Mouse (Mus musculus) gastrocnemius, postnatal 4 days (tissue): Measurements from ENCODE around the gene Cotl1. TPM values are rescaled to one million over a fixed set of nuclear protein-coding genes. Genes with fewer than 3 reads are reported as not detected.
A peak's percentile ranks its signal among the peaks of the same experiment; 100 is the strongest.
"Not testable (repeated sequence)": the region's sequence is repeated elsewhere in the genome, so short reads cannot be mapped to it uniquely, and the experiment has no call there.

Source experiments
- DNase-seq, 2 experiments: peaks; one replicate each; pipeline ENCODE4 v3.0.0; 2021 to 2022; ENCODE audit warnings: low spot score in 2 of 2, mixed read lengths in 2 of 2
- long read RNA-seq, 2 experiments: library from polyadenylated mRNA; stranded (forward); transcript quantifications; one replicate each; pipeline ENCODE4 v2.0.0; 2021
- total RNA-seq, 2 experiments: library from RNA; stranded (reverse); gene quantifications; 2 replicates each; pipeline ENCODE4 v1.2.3; 2021

Gene Cotl1
- 10 to 100 TPM; 68.5 to 82.9 TPM for total RNA-seq
- long read RNA-seq, experiment 1, transcript Cotl1-201 (4 exons, 1,596 nt): major isoform, 48 of 51 reads
- long read RNA-seq, experiment 1, partial matches to known transcripts: 0 of 51 reads
- long read RNA-seq, experiment 1, other reads (novel, unspliced or antisense): 3 of 51 reads
- long read RNA-seq, experiment 2, transcript Cotl1-201 (4 exons, 1,596 nt): major isoform, 64 of 70 reads
- long read RNA-seq, experiment 2, partial matches to known transcripts: 1 of 70 reads
- long read RNA-seq, experiment 2, other reads (novel, unspliced or antisense): 5 of 70 reads

DNA sequence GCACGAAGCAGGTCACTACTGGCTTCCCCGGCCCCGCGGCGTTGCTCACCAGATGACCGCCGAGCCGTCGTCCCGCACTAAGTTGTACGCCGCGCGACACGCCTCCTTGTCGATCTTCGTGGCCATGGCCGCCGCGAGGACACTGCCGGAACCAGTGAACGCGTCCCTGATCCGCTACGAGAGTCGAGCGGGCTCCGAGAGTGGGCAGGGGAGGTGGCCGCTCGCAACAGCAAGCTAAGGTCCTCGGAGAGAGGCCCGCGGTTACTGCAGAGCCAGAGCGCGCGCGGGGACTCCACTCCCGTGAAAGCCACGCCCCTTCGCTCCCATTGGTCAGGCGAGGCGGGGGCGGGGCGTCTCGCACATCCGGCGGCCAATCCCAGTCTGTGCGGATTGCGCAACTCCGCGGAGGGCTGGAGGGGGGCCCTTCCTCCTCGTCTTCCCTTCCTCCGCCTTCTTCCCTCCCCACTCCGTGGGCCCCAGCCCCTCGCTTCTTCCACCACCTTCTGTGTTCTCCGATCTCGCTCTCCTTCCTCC is at the start of gene Cotl1:
TSS of gene Cotl1 (minus strand) at position 270 of the 534 bp plus-strand sequence.
- peak; percentile 97 for DNase-seq

DNA sequence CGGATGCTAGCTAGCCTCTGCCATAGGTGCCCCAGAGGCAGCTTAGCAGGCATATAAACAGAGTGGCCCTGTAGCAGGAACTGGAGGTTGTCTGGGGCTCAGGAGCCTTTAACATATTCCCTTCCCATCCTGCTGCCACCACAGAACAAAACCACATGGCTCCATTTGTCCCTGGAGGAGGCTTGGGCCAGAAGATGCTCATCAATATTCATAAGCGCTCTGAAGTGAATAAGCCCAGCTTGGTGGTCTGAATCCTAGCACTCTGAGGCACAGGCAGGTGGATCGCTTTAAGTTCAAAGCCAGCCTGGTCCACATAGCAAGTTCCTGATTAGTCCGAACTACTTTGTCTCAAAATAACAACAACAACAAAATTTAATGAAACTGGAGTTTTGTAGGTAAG is 47.7 kb upstream of the Cotl1 start:
- no peak for DNase-seq

GRCm38 (mm10) chr8:119887130-119887529 is 46.8 kb upstream of the Cotl1 start:
- no peak for DNase-seq

- DNase-seq: peak in 1 of 2 experiments; percentile 33
Observed at GRCm38 (mm10) chr8:119885612-119886011, 45.3 kb upstream of the Cotl1 start.

- DNase-seq: no peak
Observed at GRCm38 (mm10) chr8:119883281-119883680, 42.9 kb upstream of the Cotl1 start.

GRCm38 (mm10) chr8:119881917-119882316 is 41.6 kb upstream of the Cotl1 start:
- DNase-seq: no peak

- DNase-seq: no peak
Observed at GRCm38 (mm10) chr8:119881301-119881700, 41.0 kb upstream of the Cotl1 start.

GRCm38 (mm10) chr8:119873181-119873580 is 32.8 kb upstream of the Cotl1 start:
- DNase-seq: no peak

DNA sequence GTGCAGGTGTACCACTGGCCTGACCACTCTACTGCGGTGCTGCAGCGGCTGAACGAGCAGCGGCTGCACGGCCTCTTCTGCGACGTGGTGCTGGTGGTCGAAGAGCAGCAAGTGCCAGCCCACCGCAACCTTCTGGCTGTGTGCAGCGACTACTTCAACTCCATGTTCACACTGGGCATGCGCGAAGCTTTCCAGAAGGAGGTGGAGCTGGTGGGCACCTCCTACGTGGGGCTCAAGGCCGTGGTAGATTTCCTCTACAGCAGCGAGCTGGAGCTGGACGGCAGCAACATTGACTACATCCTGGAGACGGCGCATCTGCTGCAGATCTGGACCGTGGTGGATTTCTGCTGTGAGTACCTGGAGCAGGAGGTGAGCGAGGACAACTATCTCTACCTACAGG is 29.3 kb upstream of the Cotl1 start:
- DNase-seq: no peak

GRCm38 (mm10) chr8:119862749-119863148 is 22.4 kb upstream of the Cotl1 start:
- no peak for DNase-seq

GRCm38 (mm10) chr8:119862390-119862734 is 22.0 kb upstream of the Cotl1 start:
- DNase-seq: no peak

GRCm38 (mm10) chr8:119861706-119862389 is 21.5 kb upstream of the Cotl1 start, which contains the start of gene Klhl36:
Klhl36 (plus strand) TSS chr8:119862266.
- peak; percentile 95 to 96 for DNase-seq

- no peak for DNase-seq
Observed at GRCm38 (mm10) chr8:119857767-119858166, 17.4 kb upstream of the Cotl1 start.

DNA sequence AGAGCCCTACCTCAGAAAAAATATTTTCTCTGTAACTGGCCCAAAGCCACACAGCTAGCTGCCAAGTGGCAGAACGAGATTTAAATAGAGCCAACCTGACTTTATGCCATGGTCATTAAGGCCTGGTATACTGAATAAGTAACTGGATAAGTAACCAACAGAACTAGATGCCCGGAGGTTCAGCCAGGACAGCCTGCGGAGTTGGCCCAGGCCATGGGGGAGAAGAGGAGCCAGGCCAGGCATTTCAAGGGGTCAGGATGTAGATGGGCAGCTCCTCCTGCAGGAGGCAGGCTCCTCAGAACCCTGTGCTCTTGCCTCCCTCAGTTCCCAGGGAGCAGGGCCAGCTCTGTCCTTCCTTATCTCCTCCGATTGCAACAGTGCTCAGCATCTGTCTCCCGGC is 15.3 kb upstream of the Cotl1 start:
- DNase-seq: no peak

DNA sequence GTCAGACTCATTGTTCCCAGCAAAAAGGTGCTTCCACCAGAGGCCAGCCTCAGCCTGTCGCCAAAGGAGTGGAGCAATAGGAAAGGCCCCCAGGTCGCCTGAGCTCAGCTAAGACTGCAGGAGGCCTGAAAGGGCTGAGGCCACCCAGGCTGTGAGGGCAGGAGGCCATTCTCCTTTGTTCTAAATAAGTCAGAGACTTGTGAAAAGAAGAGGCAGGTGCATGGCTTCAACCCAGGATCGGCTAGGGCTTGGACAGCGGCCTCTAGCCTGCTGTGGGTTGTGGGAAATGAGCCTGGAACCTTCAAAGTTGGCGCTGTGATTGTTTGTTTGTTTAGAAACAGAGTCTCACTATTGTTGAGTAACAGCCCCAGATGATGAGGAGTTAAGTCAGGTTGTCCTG is 13.7 kb upstream of the Cotl1 start:
- no peak for DNase-seq

DNA sequence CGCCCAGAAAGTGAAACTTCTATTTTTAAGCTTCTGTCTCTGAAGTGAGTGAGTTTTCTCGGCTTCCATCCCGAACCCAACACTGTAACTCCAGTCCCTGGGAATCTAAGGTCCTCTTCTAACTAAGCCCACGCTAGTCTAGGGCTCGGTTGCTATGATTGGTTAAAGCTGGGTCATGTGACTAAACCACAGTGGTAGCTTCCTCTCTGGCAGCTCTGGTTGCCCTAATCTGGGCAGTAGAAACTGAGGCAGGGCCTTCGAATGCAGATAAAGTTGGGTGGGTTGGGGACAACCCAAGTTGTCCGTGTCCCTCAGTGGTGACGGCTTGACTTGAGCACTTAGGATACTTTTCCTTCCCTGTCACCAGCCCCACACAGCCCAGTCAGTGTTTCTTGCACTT is 13.2 kb upstream of the Cotl1 start:
- no peak for DNase-seq

DNA sequence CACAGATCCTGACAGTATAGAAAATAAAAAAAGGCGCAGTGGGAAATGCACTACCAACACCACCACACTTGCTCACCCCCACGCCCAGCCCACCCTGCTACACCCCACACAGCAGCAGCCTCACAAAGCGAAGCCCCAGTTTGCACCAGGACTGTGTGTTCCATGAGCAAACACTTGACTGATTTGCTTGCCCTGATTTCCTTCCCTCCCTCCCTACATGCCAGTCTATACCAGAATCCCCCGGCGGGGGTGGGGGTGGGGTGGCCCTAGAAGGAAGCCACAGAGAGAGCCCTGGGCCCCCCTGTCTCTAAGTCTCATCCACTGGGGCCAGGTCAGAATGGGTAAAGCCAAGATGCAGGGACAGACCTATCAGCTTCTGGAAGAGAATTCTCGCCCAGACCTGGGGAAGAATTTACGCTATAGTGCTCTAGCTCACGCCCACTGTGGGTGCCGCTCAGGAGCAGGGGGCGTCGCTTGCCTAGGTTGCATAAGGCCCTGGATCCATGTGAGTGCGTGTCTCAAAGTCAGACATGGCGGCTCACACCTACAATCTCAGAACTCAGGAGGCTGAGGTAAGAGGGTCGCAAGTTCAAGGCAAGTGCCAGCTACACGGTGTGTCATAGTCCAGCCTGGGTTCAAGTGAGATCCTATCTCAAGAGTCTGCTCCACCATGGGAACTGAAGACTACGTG is 7.0 kb upstream of the Cotl1 start:
- DNase-seq: no peak

GRCm38 (mm10) chr8:119845741-119846140 is 5.4 kb upstream of the Cotl1 start:
- DNase-seq: not testable (repeated sequence)

DNA sequence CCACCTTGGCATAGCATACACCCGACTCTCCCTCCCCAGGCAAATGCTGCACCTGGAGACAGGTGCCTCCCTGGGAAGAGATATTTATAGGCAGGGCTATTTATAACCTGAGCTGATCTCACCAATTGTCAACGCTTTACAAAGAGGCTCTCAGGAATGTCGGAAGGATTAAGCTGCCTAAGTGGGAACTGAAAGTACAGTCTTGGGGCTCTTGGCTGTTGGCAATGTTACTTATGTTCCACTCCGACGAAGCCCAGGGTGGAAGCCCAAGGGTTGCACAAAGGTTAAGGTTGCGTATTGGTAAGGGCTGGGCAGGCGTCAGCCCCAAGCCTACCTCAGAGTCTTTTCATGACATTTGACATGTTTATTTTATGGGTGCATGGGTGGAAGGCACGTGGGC is 4.2 kb upstream of the Cotl1 start:
- no peak for DNase-seq

GRCm38 (mm10) chr8:119843444-119843843 is 3.1 kb upstream of the Cotl1 start:
- peak; percentile 60 to 71 for DNase-seq

GRCm38 (mm10) chr8:119840905-119841411 is 614 bp upstream of the Cotl1 start:
- DNase-seq: no peak
